Mouse (Mus musculus) hindlimb bud, embryonic 11.5 days (tissue): Measurements from ENCODE around the gene Cux1.

Experiments
- DNase-seq: peaks from one replicate; pipeline ENCODE4 v3.0.0-alpha.2; 2012; ENCODE audit warnings: low read depth, low spot score; ENCODE audit errors: extremely low spot score

Cux1 gene

DNA sequence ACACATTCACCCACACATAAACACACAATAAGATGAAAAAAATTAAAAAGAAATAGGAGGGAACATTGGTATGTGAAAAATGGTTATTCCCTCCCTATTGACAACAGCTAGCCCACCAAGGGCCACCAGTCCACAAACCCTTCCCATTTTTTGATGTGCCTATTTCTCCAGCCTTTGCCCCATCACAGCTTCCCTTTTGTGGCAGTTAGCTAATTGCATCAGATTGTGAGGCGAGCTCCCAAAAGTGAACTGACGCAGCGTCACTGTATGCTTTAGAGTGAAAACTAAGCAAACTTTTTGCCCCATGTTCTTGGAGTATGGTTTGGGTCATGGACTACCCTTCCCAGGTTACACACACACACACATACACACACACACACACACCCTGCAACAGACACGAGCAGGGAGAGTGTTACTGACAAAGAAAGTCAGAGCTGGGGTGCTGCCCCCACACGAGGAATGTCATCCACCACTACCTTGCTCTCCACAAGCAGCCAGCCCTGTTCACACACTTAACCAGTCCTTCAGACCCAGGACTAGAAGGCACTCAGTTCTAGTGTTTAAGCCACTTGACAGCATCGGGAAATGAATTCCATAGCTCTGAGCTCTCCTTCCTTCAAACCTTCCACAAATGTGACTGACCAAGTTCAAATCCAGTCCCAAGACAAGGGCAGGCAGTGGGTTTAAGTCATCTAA, 172.6 kb downstream of the Cux1 start:
- no peak for DNase-seq

DNA sequence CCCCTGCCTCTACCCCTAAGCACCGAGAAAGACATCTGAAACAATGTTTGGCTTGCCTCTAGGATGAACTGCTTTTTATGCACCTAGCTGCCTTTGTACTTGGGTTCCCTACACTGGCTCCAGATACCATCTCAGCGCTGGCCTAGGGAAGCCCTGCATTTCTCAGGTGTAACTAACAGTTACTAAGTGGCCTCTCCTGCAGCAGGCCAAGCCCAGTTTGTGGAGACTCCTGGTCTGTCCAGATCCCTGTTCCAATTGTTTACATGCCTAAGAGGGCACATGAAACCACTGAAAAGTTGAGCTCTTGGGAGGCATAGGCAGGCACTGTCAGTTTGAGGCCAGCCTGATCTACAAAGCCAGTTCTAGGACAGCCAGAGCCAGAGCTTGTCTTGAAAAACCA, 173.7 kb downstream of the Cux1 start:
- no peak for DNase-seq

DNA sequence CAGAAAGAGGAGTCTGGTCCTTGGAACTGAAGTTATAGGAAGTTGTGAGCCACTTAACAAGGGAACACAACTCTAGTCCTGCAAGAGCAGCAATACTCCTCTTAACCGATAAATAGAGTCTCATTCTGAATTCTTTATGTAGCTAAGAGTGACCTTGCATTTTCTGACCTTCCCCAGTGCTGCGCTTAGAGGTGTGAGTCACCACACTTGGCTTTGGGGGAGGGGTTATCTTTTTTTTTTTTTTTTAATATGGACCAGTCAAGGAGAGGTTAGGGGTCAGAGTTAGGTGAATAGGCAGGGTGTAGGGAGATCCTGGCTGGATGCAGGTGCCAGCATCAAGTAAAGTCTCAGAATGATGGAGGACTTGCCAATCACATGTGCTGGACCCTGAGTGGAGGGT, 180.5 kb downstream of the Cux1 start:
- DNase-seq, result no peak

DNA sequence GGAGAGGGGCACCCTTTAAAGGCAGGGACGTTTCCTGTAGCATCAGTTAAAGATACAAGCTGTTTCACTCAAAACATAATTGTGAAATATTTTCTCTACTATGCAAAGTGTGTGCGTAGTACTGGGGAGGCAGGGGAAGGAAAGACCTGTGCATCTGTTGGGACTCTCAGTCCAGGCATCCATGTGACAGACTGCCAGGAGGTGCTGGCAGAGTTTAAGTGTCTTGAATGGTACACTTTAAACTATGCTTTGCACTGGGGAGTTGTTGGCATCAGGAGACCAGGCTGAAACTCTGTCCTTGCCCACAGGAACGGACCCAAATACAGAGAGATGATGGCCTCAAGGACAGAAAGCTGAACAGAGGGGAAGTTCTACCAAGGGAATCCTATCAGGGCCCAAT, 182.1 kb downstream of the Cux1 start:
- no peak for DNase-seq

DNA sequence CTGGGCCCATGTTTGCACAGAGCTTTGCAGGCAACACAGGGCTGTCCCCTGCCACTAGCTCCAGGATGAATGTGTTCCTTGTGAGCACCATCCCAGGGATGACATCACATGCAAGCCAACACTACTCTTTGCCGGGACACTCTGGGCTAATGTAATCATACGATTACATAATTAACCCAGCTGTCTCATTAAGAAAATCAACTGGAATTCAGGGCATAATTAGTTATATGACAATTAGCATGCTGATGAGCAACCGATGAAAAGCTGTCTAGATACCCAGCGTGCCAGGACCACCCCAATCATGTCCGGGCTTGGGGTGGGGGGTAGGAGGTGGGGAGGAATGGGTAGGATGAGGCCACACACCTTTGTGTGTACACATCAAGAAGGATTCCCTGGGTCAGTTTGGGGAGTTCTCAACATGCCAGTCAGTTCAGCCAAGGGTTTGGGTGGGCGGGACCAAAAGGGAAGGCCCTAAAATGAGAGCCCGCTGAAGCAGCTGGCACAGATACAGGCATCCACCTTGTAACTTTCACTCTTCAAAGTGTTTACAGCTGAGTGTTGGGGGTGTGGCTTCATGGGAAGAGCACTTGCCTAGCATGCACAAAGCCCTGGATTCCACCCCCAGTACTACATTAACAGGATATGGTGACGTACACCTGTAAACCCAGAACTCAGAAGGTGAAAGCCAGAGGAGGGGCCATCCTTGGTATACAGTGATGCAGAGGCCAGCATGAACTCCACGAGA, 184.9 kb downstream of the Cux1 start:
- no peak for DNase-seq

DNA sequence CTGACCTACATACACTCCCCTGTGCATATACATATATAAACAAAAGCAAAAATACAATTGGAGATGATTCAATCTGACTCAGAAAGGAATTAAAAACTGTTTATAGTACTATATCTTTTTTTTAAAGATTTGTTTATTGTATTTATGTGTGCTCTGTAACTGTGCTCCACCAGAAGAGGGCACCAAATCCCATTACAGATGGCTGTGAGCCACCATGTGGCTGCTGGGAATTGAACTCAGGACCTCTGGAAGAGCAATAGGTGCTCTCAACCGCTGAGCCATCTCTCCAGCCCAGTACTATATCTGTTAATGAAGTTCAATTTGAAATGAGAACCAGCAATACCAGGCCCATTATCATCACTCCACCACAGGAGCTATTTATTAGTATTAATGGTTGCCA, 187.9 kb downstream of the Cux1 start:
- no peak for DNase-seq

DNA sequence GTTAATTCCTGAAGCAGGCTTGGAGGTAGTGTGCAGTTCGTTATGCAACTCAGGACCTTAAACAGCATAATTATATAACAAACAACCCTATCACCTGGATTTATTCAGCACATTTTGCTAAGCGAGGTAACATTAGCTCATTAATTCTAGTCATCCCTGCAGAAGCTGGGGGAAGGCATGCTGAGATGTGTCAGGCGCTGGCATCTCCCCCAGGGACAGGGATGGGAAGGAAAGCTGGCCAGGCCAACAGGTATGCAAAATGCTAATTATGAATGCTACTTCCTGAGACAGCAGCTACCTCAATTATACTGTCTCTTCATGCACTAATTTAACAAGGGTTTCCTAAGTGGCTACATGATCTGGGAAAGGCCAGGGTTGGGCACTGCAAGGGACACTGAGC, 190.2 kb downstream of the Cux1 start:
- DNase-seq, result no peak

DNA sequence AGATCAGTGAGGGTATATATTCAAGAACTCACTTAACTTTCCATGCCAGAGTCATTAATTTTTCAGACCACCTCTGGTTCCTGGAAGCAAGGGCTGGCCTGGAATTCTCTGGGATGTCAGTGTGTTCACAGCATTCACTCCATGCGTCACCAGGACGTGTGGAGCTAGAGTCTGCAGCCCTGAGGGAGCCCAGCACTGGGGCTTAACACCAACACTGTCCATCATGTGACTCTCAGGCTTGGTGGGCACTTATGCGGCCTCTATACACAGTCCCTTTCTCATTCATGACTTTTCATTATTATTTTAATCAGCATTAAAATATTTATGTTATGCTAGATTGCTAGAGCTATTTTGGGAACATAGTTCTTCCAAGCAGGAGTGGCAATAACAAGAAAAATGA, 191.9 kb downstream of the Cux1 start:
- DNase-seq, result no peak

DNA sequence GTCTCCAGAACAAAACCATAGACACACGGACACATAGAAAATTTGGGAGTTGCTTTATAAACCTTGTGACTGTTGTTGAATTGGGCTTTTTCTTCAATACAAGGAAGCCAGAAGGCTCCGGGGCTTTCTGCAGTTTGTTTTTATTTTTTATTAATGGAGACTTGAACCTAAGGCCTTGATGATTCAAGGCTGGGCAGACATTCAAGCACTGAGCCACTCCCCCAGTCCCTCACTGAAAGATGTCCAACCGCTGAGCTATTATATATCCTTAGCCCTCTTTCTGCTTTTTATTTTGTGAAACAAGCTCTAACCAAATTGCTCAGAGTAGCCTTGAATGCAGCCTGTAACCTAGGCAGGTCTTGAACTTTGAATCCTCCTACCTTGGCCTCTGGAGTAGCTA, 195.0 kb downstream of the Cux1 start:
- no peak for DNase-seq

DNA sequence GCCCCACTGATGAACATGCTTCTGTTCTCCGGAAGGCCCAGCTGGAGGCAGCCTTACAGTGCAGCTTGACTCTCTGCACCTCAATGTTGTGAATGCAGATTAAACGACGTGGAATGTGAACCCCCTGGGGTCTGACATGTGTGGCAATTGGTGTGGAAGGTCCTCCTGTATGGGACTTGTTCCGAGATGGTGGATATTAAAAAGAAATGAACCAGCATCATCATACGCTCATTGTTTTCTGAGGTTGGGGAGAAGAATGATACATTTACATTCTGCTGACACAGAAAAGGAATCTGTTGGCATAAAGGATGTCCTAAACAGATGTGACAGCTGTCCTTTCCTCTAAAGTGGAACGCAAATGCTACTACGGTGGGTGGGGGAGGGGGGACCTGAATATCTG, 203.9 kb downstream of the Cux1 start:
- no peak for DNase-seq

DNA sequence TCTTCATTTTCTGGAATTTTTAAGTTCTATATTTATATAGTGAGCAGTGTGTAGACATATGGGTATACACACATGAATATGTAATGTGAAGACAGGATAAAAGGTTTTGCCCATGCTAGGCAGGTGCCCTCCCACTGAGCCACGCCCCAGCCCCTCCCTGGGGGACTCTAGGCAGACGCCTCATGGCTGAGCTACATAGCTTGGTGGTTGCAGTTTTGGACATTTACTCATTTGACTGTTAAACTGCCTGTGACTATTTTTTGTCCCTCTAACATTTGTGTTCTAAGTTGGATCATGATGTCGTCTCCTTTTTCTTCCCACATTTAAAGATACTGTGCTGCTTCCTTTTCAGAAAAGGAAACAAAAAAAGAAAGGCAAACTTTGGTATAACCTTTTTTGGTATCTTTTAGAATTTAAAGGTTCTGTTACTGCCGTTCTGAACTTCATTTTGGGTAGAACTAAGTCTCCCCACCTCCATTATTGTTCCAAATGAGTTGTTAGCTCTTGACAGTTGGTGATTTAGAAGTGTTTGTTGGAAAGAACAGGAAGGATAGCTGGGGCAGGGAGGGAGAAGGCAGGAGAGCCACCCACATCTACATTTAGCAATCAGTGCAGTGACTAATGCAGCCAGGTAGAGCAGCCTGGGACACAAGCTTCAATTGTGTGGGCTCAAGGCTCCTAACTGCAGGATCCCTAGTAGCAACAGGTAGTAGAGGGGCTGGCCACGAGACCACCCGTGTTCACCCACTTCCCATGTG, 204.6 kb downstream of the Cux1 start:
- no peak for DNase-seq

DNA sequence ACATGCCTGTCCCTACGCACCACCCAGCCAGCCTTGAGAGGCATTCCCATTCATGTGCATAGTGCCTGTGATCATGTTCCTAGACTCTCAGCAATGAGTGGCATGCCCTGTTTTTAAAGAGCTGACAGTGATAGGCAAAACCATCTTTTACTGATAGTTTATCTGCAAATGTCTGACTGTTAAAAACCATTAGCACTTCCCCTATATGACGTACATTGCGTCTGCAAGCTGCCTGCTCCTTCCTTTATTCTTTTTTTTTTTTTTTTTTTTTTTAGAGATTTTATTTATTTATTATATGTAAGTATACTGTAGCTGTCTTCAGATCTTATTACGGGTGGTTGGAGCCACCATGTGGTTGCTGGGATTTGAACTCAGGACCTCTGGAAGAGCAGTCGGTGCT, 205.3 kb downstream of the Cux1 start:
- DNase-seq, result no peak

DNA sequence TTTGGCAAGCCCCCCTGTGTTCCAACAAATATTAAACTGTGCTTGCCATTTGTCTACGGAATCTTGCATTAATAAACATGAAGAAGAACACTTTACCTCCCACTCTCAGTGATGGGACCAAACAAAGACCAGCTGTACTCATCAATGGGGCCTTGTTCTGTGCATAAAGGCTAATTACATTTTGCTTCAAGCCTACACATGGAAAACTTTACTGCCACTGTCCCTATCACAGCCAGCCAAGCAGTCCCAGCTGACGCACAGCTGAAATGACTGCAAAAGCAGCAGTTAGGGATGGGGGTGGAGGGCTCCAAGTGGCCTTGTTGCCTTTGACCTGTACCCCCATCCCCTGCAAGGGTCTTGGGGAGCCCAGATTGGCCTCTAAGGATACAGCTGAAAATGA, 210.1 kb downstream of the Cux1 start:
- no peak for DNase-seq

DNA sequence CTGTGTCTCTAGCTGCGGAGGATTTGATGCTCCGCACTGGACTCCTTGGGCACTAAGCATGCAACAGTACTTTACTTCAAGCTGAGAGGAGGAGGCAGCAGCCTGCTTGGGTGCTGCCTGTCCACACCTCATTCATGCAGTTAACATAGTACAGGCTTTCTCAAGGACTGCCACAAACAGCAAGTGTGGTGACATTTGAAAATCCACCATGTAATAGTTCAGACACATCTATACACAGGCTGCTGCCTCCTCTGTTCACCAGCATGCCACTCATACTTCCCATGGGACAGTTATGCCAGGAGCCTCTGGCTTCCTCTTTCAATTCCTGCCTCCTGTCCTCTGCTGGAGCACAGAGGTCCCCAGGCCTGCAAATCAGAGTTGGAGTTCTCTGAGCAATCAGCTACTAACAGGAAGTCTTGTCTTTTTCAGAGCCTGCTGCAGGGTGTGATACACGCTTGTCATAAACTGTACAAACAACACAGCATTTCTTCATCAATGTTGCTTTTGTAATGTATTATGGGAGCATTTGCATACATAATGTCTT, 211.6 kb downstream of the Cux1 start:
- no peak for DNase-seq

DNA sequence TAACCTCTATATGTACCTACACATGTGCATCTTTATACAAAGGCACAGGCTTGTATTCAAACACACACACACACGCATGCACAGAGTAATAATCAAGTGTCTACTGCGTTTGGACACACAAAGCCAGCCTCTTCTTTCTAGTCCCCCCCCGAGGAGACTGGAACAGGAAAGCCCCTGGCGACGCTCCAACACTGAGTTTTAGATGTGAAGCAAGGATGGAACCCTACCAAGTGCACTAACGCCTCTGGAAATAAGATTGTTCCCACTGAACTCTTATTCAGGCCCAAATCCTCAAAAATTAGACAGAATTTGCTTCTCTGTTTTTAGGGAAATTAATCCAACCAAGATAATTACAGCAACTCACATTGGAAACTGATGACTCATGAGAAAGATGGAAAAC, 212.6 kb downstream of the Cux1 start:
- DNase-seq, result no peak

DNA sequence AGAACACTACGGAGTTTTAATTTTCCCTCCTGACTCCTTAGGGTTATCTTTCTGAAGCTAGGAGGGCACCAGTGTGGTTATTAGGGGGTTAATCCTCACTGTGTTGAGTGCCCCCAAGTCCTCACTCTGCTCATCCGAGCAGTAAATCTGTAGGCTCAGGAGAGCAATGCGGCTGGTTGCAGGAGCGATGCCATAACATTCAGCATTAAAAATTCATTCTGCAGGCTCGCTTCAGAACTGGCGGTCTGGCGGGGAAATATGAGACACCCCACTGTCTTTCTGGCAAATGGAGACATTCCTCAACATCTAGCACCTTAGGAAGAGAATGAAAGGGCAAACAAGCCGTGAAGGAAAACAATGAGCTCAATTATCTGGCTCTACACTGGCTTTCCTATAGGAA, 214.2 kb downstream of the Cux1 start:
- no peak for DNase-seq

DNA sequence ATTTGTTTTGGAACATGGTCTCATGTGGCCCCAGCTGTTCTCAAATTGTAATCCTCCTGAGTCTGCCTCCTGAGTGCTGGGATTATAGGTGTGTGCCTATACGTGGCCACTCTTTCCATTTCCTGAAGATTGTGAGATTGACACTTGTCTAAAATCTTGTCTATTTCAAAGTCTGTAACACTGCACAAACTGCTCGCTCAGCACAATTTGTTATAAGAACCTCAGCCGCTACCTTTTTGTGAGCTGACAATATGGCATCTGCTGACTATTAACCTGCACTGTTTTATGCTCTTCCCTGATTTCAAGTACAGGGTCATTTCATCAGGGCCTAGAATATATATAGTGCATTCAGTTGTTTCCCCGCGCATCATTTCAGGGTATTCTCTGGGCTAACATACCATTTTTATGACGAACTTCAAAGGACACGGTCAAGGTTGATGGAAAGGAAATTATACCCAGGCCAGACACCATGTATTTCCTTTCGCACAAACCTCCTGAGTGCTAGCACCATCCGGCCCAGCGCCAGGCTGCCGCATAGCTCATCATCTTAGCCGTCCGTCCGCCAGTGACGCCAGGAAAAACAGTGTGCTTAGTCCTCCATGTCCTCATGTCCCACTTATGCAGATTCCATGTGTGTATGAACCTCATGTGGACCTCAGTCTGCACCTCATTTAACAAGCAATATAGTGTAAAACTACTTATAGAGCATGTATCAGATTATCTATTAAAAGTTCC, 224.0 kb downstream of the Cux1 start:
- no peak for DNase-seq

DNA sequence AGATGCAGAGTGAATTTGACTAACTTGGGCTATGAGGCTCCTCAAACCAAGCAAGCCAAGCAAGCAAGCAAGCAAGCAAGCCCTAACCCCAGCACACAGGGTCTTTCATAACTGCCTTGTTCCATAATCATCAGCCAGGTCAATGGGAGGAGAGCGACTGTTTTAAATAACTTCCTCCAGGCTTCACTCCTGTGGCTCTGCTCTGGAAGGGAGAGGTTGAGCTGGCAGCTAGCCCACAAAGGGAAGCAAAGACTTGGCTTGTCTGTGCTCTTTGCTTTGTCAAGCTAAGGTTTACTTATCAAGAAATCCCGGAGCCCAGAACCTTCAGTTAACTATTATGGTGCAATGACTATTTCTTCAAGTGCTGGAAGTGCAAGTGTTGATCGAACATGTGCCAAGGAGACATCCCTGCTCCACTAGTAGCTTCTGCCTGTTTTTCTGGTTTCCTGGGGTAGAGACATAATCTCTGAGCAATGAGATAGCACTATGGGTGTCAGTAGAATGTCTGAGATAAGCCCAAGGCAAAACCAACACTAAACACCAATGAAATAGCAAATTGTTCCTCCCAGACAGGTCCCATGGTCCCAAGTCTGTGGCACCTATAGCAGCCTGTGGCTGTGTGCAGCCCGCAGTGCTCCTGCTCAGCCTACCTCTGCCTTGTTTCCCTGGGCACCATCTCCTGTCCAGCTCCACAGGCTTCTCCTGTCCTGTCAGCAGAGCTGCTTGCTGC, 230.3 kb downstream of the Cux1 start:
- DNase-seq, result no peak

DNA sequence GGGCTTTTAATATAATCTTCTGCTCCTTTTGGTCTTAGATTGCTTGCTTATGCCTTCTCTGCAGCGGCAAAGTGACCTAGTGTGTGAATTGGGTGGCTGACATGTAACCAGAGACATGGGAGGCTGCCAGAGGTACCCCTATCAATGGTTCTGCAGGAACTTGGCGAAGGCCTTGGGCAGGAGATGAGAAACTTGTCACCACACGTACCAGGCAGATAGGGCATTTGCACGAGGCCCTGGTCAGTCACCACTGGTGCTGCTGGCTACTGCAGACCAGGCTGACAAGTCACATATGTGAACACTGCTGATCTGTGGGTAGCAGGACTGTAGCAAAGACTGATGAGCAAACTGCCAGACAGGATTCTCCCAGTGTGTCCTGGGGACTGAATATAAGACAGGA, 231.6 kb downstream of the Cux1 start:
- DNase-seq, result no peak

DNA sequence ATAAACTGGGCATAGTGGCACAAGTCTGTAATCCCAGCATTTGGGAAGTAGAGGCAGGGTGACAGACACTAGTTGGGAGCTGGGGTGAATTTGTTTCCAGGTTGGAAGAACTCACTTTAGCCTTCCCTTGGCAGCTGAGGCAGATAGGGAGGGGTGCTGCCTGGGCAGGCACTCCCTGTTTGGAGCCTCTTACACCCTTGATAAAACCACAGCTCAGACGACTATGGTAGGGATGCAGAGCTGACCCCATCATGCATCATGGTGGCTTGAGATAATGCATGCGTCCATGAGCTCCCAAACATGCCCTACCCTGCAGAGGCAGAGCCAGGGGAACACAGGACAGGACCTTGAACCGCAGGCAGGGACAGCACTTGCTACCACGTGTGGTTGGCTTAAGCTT, 232.5 kb downstream of the Cux1 start:
- DNase-seq, result no peak

DNA sequence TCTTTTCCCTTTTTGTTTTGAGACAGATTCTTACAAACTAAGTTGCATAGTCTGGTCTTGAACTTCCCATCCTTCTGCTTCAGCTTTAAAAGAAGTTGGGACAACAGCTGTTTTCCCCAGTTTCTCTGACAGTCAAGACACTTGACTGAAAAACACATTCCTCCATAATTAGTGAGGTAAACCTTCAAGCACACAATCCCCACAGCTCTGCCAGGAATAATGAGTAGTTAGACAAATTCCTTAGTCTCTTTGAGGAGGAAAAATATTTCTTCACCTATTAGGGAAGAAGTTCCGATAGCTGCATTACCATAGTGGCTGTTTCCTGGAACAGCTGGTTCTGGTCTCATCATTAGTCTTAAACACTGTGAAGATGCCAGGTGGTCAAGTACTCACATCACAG, 233.2 kb downstream of the Cux1 start:
- DNase-seq, result no peak
